Mouse (Mus musculus): ENCODE data around the gene Tbc1d7. TPM values are rescaled to one million over a fixed set of nuclear protein-coding genes. Genes with fewer than 3 reads are reported as not detected.

The Tbc1d7 gene
- polyA plus RNA-seq, 1 experiment from 2014 or later = 91.4 TPM

DNA sequence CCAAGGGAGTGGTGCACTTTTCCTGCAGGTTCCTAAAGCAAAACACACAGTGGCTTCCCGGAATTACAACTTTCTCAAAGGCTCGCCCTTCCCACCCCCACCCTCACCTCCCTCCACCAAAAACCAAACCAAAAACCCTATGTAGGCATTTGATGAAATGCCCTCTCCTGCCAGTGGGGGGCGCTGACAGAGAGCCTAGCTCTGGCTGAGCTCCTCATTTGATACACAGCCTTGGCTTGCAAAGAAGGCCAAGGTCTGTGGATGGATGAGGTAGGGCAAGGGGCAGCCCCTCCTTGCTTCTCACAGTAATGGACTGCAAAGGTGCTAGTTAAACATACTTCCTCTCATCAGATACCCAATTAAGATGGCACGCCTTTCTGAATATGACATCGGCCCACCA is 28.4 kb upstream of the Tbc1d7 start:
- ATAC-seq (ENCODE audit: low FRiP score) = no peak
- WGBS = 75% methylated on average over 5 of the region's 5 CpGs
- no peak overlapping the region for H3K9ac ChIP-seq

GRCm38 (mm10) chr13:43199282-43199681 is 28.0 kb upstream of the Tbc1d7 start:
- WGBS = 88% methylated on average over 7 of the region's 7 CpGs
- Histone ChIP-seq H3K4me1 (replicated peaks; ENCODE audit: control insufficient read depth, insufficient read depth, low read length) (no peaks in the 10 kb centered on the region), H3K4me3 (replicated peaks; ENCODE audit: low read length) (no peak overlapping the region), H3K9me3 (ENCODE audit: control insufficient read depth, low read length) (no peaks in the 10 kb centered on the region), H3K4me2 (replicated peaks) (no peak overlapping the region), H3K36me3 (replicated peaks; ENCODE audit: control insufficient read depth, insufficient read depth) (no peaks in the 10 kb centered on the region; the same call in 1 of the 2 replicates), H3K27me3 (ENCODE audit: control insufficient read depth, insufficient read depth, low read length) (no peaks in the 10 kb centered on the region), H3K27ac (no peak overlapping the region), H3K9ac (no peak overlapping the region)
- no peak for ATAC-seq (ENCODE audit: low FRiP score)
- no peak for DNase-seq (ENCODE audit: low spot score)

More for the DNA sequence above, 28.4 kb upstream of the Tbc1d7 start:
- Histone ChIP-seq H3K27ac (no peak overlapping the region), H3K4me1 (replicated peaks; ENCODE audit: control insufficient read depth, insufficient read depth, low read length) (no peaks in the 10 kb centered on the region), H3K36me3 (replicated peaks; ENCODE audit: control insufficient read depth, insufficient read depth) (no peaks in the 10 kb centered on the region; the same call in 1 of the 2 replicates), H3K9me3 (ENCODE audit: control insufficient read depth, low read length) (no peaks in the 10 kb centered on the region), H3K4me2 (replicated peaks) (no peak overlapping the region), H3K4me3 (replicated peaks; ENCODE audit: low read length) (no peak overlapping the region), H3K27me3 (ENCODE audit: control insufficient read depth, insufficient read depth, low read length) (no peaks in the 10 kb centered on the region)
- no peak for DNase-seq (ENCODE audit: low spot score)

GRCm38 (mm10) chr13:43197187-43197586 is 25.9 kb upstream of the Tbc1d7 start:
- Histone ChIP-seq H3K4me2 (replicated peaks) (no peak overlapping the region), H3K4me3 (replicated peaks; ENCODE audit: low read length) (no peak overlapping the region), H3K36me3 (replicated peaks; ENCODE audit: control insufficient read depth, insufficient read depth) (no peaks in the 10 kb centered on the region; the same call in 1 of the 2 replicates), H3K9ac (no peak overlapping the region), H3K27me3 (ENCODE audit: control insufficient read depth, insufficient read depth, low read length) (no peaks in the 10 kb centered on the region), H3K27ac (no peak overlapping the region), H3K9me3 (ENCODE audit: control insufficient read depth, low read length) (no peaks in the 10 kb centered on the region), H3K4me1 (replicated peaks; ENCODE audit: control insufficient read depth, insufficient read depth, low read length) (no peaks in the 10 kb centered on the region)
- WGBS = 60% methylated on average over 6 of the region's 6 CpGs
- no peak for DNase-seq (ENCODE audit: low spot score)
- ATAC-seq (ENCODE audit: low FRiP score) = no peak

GRCm38 (mm10) chr13:43196000-43196399 is 24.7 kb upstream of the Tbc1d7 start:
- no peak for DNase-seq (ENCODE audit: low spot score)
- Histone ChIP-seq H3K4me1 (replicated peaks; ENCODE audit: control insufficient read depth, insufficient read depth, low read length) (no peaks in the 10 kb centered on the region), H3K4me2 (replicated peaks) (no peak overlapping the region), H3K9ac (no peak overlapping the region), H3K27ac (no peak overlapping the region), H3K4me3 (replicated peaks; ENCODE audit: low read length) (no peak overlapping the region), H3K27me3 (ENCODE audit: control insufficient read depth, insufficient read depth, low read length) (no peaks in the 10 kb centered on the region), H3K36me3 (replicated peaks; ENCODE audit: control insufficient read depth, insufficient read depth) (no peaks in the 10 kb centered on the region; the same call in 1 of the 2 replicates), H3K9me3 (ENCODE audit: control insufficient read depth, low read length) (no peaks in the 10 kb centered on the region)
- 71% methylated on average over 7 of the region's 7 CpGs for WGBS
- no peak for ATAC-seq (ENCODE audit: low FRiP score)

DNA sequence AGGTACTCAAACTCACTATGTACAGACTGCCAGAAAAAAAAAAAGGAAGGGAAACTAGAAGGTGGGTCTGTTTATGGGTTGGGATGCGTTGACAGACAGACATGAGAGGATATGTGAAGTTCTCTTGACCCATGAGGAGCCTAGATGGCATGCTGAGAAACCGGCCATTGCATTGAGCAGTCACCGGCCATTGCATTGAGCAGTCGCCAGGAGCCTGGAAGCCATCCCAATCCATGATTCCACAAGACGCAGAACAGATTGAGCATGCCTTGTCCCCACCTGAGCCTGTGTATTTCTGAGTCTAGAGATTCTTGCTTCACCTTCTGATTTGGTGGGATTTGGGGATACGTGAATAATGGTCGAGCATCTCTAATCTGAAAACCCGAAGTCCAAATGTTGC is 22.6 kb upstream of the Tbc1d7 start:
- 92% methylated on average over 8 of the region's 8 CpGs for WGBS
- H3K4me3 ChIP-seq (replicated peaks; ENCODE audit: low read length) = no peak overlapping the region
- H3K36me3 ChIP-seq (replicated peaks; ENCODE audit: control insufficient read depth, insufficient read depth) = no peaks in the 10 kb centered on the region
- no peak overlapping the region for H3K9ac ChIP-seq
- H3K4me2 ChIP-seq (replicated peaks) = no peak overlapping the region
- ATAC-seq (ENCODE audit: low FRiP score) (no peak), DNase-seq (ENCODE audit: low spot score) (no peak)
- H3K27ac ChIP-seq = no peak overlapping the region
- no peaks in the 10 kb centered on the region for H3K9me3 ChIP-seq (ENCODE audit: control insufficient read depth, low read length)
- H3K27me3 ChIP-seq (ENCODE audit: control insufficient read depth, insufficient read depth, low read length) = no peaks in the 10 kb centered on the region
- H3K4me1 ChIP-seq (replicated peaks; ENCODE audit: control insufficient read depth, insufficient read depth, low read length) = no peaks in the 10 kb centered on the region

DNA sequence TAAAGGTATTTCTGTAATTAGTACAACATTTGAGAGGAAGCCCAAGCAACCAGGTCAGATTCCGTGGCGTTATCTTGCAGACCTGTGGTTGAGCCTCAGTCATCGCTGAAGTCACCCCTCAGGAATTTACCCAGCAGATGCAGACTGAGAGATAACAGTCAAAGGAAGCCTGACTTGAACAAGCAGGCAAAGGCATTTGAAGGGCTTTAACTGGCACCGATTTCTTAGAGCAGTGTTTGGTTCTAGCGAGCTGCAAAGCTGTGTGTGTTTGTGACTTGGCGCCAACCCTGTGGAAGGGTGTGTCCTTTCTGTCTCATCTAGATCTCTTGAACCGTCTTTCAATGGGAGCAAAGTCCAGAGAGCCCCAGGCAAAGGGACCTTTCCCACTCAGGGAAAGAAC is 22.0 kb upstream of the Tbc1d7 start:
- DNase-seq (ENCODE audit: low spot score) (no peak), ATAC-seq (ENCODE audit: low FRiP score) (no peak)
- Histone ChIP-seq H3K9ac (no peak overlapping the region), H3K4me1 (replicated peaks; ENCODE audit: control insufficient read depth, insufficient read depth, low read length) (no peaks in the 10 kb centered on the region), H3K36me3 (replicated peaks; ENCODE audit: control insufficient read depth, insufficient read depth) (no peaks in the 10 kb centered on the region), H3K4me3 (replicated peaks; ENCODE audit: low read length) (no peak overlapping the region), H3K27me3 (ENCODE audit: control insufficient read depth, insufficient read depth, low read length) (no peaks in the 10 kb centered on the region), H3K9me3 (ENCODE audit: control insufficient read depth, low read length) (0 out of 2 replicates have a peak, but pooled peaks cover 3% of the 10 kb centered on the region), H3K27ac (no peak overlapping the region), H3K4me2 (replicated peaks) (no peak overlapping the region)
- 74% methylated on average over 7 of the region's 7 CpGs for WGBS

GRCm38 (mm10) chr13:43191741-43192192 is 20.5 kb upstream of the Tbc1d7 start:
- Histone ChIP-seq H3K4me1 (replicated peaks; ENCODE audit: control insufficient read depth, insufficient read depth, low read length) (no peaks in the 10 kb centered on the region), H3K36me3 (replicated peaks; ENCODE audit: control insufficient read depth, insufficient read depth) (no peaks in the 10 kb centered on the region), H3K9me3 (ENCODE audit: control insufficient read depth, low read length) (0 out of 2 replicates have a peak, but pooled peaks cover 5% of the 10 kb centered on the region), H3K27me3 (ENCODE audit: control insufficient read depth, insufficient read depth, low read length) (no peaks in the 10 kb centered on the region), H3K27ac (no peak overlapping the region), H3K4me3 (replicated peaks; ENCODE audit: low read length) (no peak overlapping the region), H3K4me2 (replicated peaks) (peak overlapping the region; percentile 25; the same call in 1 of the 2 replicates), H3K9ac (0 out of 2 replicates have a peak overlapping the region, but pooled peaks have one; percentile 8)
- WGBS = 13% methylated on average over 14 of the region's 14 CpGs
- no peak for ATAC-seq (ENCODE audit: low FRiP score)
- DNase-seq (ENCODE audit: low spot score) = no peak

DNA sequence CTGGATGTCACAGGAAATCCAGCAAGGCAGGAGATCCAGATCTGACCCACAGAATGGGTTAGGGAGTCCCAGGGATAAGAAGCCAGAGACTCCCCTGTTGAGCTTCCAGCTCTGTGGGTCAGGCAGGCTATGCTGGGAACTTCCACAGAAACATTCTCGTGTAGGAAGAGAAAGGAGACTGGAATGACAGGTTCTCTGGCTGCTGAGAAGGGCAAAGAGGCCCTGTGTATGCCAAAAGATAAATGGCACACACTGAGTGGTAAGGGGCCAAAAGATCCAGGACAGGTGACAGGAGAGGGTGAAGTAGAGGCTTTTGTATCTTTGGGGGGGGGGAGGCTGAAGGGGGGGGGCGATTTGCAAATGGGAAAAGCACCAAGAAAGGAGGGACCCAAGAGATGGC is 20.0 kb upstream of the Tbc1d7 start:
- ATAC-seq (ENCODE audit: low FRiP score) (no peak), DNase-seq (ENCODE audit: low spot score) (no peak)
- H3K36me3 ChIP-seq (replicated peaks; ENCODE audit: control insufficient read depth, insufficient read depth) = no peaks in the 10 kb centered on the region
- peak overlapping the region; percentile 25; the same call in 1 of the 2 replicates for H3K4me2 ChIP-seq (replicated peaks)
- no peak overlapping the region for H3K27ac ChIP-seq
- no peak overlapping the region for H3K4me3 ChIP-seq (replicated peaks; ENCODE audit: low read length)
- no peaks in the 10 kb centered on the region for H3K27me3 ChIP-seq (ENCODE audit: control insufficient read depth, insufficient read depth, low read length)
- no peak overlapping the region for H3K9ac ChIP-seq
- H3K9me3 ChIP-seq (ENCODE audit: control insufficient read depth, low read length) = 0 out of 2 replicates have a peak, but pooled peaks cover 5% of the 10 kb centered on the region
- H3K4me1 ChIP-seq (replicated peaks; ENCODE audit: control insufficient read depth, insufficient read depth, low read length) = no peaks in the 10 kb centered on the region
- WGBS = 18% methylated on average over 2 of the region's 2 CpGs

DNA sequence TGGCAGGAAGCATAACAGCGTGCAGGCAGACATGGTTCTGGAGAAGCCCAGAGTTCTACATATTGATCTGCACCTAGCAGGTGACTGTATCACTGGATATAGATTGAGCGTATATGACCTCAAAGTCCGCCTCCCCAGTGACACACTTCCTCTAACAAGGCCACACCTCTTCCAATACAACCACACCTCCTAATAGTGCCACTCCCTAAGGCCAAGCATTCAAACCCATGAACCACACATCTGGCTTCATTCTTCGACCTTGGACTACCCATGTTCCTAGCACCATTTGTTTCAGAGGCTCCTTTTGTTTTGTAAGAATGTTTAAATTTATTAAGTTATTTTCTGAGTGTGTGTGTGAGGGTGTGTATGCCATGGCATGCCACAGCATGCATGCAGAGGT is 16.4 kb upstream of the Tbc1d7 start:
- DNase-seq (ENCODE audit: low spot score) (no peak), ATAC-seq (ENCODE audit: low FRiP score) (no peak)
- Histone ChIP-seq H3K27ac (no peak overlapping the region), H3K9me3 (ENCODE audit: control insufficient read depth, low read length) (0 out of 2 replicates have a peak, but pooled peaks cover 5% of the 10 kb centered on the region), H3K4me1 (replicated peaks; ENCODE audit: control insufficient read depth, insufficient read depth, low read length) (no peaks in the 10 kb centered on the region; the same call in 1 of the 2 replicates), H3K9ac (no peak overlapping the region), H3K4me2 (replicated peaks) (no peak overlapping the region), H3K36me3 (replicated peaks; ENCODE audit: control insufficient read depth, insufficient read depth) (no peaks in the 10 kb centered on the region), H3K4me3 (replicated peaks; ENCODE audit: low read length) (no peak overlapping the region), H3K27me3 (ENCODE audit: control insufficient read depth, insufficient read depth, low read length) (no peaks in the 10 kb centered on the region)
- 97% methylated on average over 4 of the region's 4 CpGs for WGBS

All from hindbrain, embryonic 14.5 days (tissue).